Mouse (Mus musculus) brain, adult 2 months (tissue): ENCODE measurements around the gene Zxdc.

Experiments
- DNase-seq: peaks from one replicate; pipeline ENCODE4 v3.0.0; 2011; ENCODE audit warnings: low read depth, low spot score

The Zxdc gene

GRCm38 (mm10) chr6:90452603-90453002 lies 83.3 kb downstream of the Zxdc start:
- DNase-seq = no peak
